Mouse (Mus musculus): ENCODE data around the gene Tmem115. TPM values are rescaled to one million over a fixed set of nuclear protein-coding genes. Genes with fewer than 3 reads are reported as not detected.

The Tmem115 gene
- total and polyA plus RNA-seq, 2 experiments: 10.9 to 47.3 TPM

DNA sequence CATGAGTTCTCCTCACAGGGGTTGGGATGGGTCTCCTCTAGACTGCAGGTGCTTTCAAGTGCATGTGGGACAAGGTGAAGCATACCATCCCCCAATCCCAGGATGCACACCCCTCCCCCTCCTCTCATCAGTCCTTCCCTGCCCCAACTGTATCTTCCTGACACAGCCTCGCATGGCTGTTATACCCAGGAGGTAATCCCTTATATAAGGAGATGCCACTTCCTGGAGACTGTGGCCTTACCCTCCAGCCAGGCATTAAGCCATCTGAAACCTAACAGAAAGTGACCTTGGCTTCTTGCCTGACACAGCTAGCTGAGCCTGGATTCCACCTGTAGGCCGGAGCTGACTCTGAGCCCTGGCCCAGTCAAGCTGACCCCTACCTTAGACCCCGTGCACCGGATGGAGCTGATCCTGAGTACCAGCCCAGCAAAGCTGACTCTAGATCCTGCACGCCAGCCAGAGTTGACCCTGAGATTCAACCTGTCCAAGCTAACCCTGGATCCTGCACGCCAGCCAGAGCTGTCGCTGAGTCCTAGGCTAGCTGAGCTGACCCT lies 48.8 kb downstream of the Tmem115 start:
- DNase-seq (ENCODE audit: extremely low read depth, low read depth, low spot score): peak; percentile 80
- Histone ChIP-seq H3K79me2 (ENCODE audit: control insufficient read depth, insufficient read depth, low read length) (peaks cover 9% of the 10 kb centered on the region; the same call in 1 of the 2 replicates), H3K27ac (replicated peaks; ENCODE audit: insufficient read depth, low read depth, low read length) (peak overlapping the region; percentile 28), H3K4me1 (ENCODE audit: control insufficient read depth, insufficient read depth, low read length) (peaks cover 21% of the 10 kb centered on the region), H3K36me3 (ENCODE audit: control insufficient read depth, insufficient read depth, low read length) (peaks cover 2% of the 10 kb centered on the region; the same call in 1 of the 2 replicates), H3K4me3 (ENCODE audit: insufficient read depth, low read depth, low read length) (no peak overlapping the region), H3K27me3 (ENCODE audit: control insufficient read depth, insufficient read depth, low read length) (no peaks in the 10 kb centered on the region), H3K9ac (ENCODE audit: low read depth, low read length) (no peak overlapping the region)
- 22% methylated on average over 7 of the region's 7 CpGs for WGBS
- no peak for TF ChIP-seq CTCF (IDR thresholded peaks at IDR 0.05; ENCODE audit: low read depth, low read length)
- TF ChIP-seq POLR2A (IDR thresholded peaks at IDR 0.05; ENCODE audit: extremely low read depth, insufficient read depth, low read length): no peak

DNA sequence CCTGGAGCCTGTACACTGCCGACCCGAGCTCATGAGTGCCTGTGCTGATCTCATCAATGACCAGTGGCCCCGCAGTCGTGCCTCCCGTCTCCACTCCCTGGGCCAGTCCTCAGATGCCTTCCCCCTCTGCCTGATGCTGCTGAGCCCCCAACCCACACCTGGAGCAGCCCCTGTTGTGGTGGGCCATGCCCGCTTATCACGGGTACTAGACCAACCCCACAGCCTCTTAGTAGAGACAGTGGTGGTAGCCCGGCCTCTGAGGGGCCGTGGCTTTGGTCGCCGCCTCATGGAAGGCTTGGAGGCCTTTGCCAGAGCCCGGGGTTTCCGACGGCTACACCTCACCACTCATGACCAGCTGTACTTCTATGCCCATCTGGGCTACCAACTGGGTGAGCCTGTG lies 49.4 kb downstream of the Tmem115 start:
- no peaks in the 10 kb centered on the region for H3K27me3 ChIP-seq (ENCODE audit: control insufficient read depth, insufficient read depth, low read length)
- WGBS: 89% methylated on average over 14 of the region's 14 CpGs
- H3K9ac ChIP-seq (ENCODE audit: low read depth, low read length): no peak overlapping the region
- no peak overlapping the region for H3K4me3 ChIP-seq (ENCODE audit: insufficient read depth, low read depth, low read length)
- peak overlapping the region; percentile 13 for H3K27ac ChIP-seq (replicated peaks; ENCODE audit: insufficient read depth, low read depth, low read length)
- peaks cover 5% of the 10 kb centered on the region; the same call in 1 of the 2 replicates for H3K79me2 ChIP-seq (ENCODE audit: control insufficient read depth, insufficient read depth, low read length)
- peaks cover 2% of the 10 kb centered on the region; the same call in 1 of the 2 replicates for H3K36me3 ChIP-seq (ENCODE audit: control insufficient read depth, insufficient read depth, low read length)
- H3K4me1 ChIP-seq (ENCODE audit: control insufficient read depth, insufficient read depth, low read length): peaks cover 21% of the 10 kb centered on the region
- TF ChIP-seq POLR2A (IDR thresholded peaks at IDR 0.05; ENCODE audit: extremely low read depth, insufficient read depth, low read length) (no peak), CTCF (IDR thresholded peaks at IDR 0.05; ENCODE audit: low read depth, low read length) (no peak)
- no peak for DNase-seq (ENCODE audit: extremely low read depth, low read depth, low spot score)

DNA sequence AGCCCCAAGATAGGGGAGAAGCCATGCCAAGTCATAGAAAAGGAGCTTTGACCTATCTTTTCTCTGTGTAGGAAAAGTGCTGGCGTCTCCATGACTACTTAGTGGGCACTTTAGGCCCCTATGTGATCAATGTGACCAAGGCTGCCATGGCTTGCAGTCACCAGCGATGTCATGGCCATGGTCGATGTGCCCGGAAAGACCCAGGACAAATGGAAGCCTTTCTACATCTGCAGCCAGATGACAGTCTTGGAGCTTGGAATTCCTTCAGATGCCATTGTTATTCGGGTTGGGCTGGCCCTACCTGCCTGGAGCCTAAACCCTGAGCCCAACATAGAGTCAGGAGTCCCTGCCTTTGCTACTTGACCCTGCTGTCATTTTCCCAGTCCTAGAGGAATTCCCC lies 52.8 kb downstream of the Tmem115 start:
- no peaks in the 10 kb centered on the region for H3K36me3 ChIP-seq (ENCODE audit: control insufficient read depth, insufficient read depth, low read length)
- H3K9ac ChIP-seq (ENCODE audit: low read depth, low read length): no peak overlapping the region
- WGBS: 88% methylated on average over 5 of the region's 5 CpGs
- no peak for TF ChIP-seq CTCF (IDR thresholded peaks at IDR 0.05; ENCODE audit: low read depth, low read length)
- no peak for TF ChIP-seq POLR2A (IDR thresholded peaks at IDR 0.05; ENCODE audit: extremely low read depth, insufficient read depth, low read length)
- no peak overlapping the region for H3K27ac ChIP-seq (replicated peaks; ENCODE audit: insufficient read depth, low read depth, low read length)
- H3K4me1 ChIP-seq (ENCODE audit: control insufficient read depth, insufficient read depth, low read length): peaks cover 30% of the 10 kb centered on the region
- no peaks in the 10 kb centered on the region for H3K79me2 ChIP-seq (ENCODE audit: control insufficient read depth, insufficient read depth, low read length)
- no peaks in the 10 kb centered on the region for H3K27me3 ChIP-seq (ENCODE audit: control insufficient read depth, insufficient read depth, low read length)
- DNase-seq (ENCODE audit: extremely low read depth, low read depth, low spot score): no peak
- H3K4me3 ChIP-seq (ENCODE audit: insufficient read depth, low read depth, low read length): no peak overlapping the region

DNA sequence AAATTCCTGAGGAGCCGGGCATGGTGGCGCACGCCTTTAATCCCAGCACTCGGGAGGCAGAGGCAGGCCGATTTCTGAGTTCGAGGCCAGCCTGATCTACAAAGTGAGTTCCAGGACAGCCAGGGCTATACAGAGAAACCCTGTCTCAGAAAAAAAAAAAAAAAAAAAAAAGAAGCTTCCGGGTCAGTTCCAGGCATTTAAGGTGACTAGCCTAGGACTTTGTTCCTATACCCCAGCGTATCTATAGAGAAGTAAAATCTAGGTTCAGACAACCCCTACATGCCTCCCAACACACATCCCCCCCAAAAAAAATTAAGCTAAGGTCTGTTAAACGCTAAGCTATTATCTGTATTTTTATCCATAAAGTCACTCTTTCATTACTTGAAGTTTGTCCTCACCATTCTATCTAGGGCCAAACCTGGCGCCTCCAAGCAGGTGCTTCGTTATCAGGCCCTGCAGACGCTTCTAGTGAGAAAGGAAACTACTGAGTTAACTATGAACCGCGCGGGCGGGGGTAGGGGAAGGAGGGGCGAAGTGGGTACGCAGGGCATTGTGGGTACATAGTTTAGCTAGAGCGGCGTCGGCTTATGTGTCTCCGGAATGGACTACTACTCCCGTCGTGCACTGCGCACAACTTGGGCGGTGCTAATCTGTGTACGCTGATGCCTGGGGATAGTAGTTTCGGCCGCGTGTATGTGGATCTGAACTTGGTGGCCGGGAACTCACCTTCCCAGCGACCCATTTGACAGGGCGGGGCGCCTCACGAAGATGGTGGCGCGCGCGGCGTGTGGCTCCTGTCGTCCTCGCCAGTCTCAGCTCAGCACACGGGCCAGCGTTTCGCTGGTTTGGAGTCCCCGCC lies 53.5 kb downstream of the Tmem115 start, which contains the start of gene Ifrd2:
TSS of gene Ifrd2 (plus strand) at position 669 of the 859 bp plus-strand sequence.
- Histone ChIP-seq H3K27me3 (ENCODE audit: control insufficient read depth, insufficient read depth, low read length) (no peaks in the 10 kb centered on the region), H3K79me2 (ENCODE audit: control insufficient read depth, insufficient read depth, low read length) (no peaks in the 10 kb centered on the region), H3K4me3 (ENCODE audit: insufficient read depth, low read depth, low read length) (peak within 1 kb of the TSS; percentile 61), H3K36me3 (ENCODE audit: control insufficient read depth, insufficient read depth, low read length) (peaks cover 4% of the 10 kb centered on the region; the same call in 1 of the 2 replicates), H3K27ac (replicated peaks; ENCODE audit: insufficient read depth, low read depth, low read length) (peak within 1 kb of the TSS; percentile 88), H3K4me1 (ENCODE audit: control insufficient read depth, insufficient read depth, low read length) (peaks cover 25% of the 10 kb centered on the region), H3K9ac (ENCODE audit: low read depth, low read length) (peak within 1 kb of the TSS; percentile 28)
- WGBS: 9% methylated on average over 46 of the region's 46 CpGs
- no peak for TF ChIP-seq POLR2A (IDR thresholded peaks at IDR 0.05; ENCODE audit: extremely low read depth, insufficient read depth, low read length)
- TF ChIP-seq CTCF (IDR thresholded peaks at IDR 0.05; ENCODE audit: low read depth, low read length): no peak
- DNase-seq (ENCODE audit: extremely low read depth, low read depth, low spot score): peak; percentile 99

DNA sequence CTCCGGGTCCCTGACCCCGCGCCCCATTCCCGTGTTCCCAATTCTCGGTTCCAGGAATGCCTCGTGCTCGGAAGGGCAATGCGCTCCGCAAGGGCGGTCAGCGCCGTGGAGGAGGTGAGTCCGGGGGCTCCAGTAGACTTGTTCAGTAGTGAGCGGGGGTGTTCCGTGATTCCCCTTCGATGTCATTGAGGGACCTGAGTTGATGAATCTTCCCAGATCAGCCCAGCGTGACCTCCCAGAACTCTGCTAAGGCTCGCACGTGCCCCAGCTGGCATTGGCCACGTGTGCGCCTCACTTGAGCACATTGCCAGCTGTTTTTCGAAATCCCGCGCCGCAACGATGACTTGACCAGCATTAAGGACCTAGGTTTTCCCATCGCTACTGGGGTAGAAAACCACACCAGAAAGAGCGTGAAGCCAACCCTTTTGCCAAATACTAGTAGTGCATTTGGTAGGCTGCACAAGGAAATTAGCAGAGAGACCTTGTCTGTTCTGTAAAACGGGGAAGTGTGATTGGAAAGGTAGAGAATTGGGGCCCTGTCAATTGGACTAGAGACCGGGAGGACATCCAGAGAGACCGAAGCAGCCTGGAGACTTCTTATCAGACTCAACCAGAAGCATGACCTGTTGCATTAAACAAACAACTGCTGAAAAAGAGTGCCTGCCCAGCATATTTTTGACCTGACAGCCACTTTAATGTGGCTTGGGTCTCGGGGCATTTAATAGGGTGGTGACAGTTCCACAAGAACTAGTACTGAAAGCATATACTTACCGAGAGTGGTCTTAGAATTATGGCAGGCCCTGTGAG lies 54.3 kb downstream of the Tmem115 start:
- no peaks in the 10 kb centered on the region for H3K79me2 ChIP-seq (ENCODE audit: control insufficient read depth, insufficient read depth, low read length)
- peaks cover 25% of the 10 kb centered on the region for H3K4me1 ChIP-seq (ENCODE audit: control insufficient read depth, insufficient read depth, low read length)
- under 1% methylated on average over 33 of the region's 33 CpGs for WGBS
- H3K9ac ChIP-seq (ENCODE audit: low read depth, low read length): peak overlapping the region; percentile 28
- peaks cover 4% of the 10 kb centered on the region; the same call in 1 of the 2 replicates for H3K36me3 ChIP-seq (ENCODE audit: control insufficient read depth, insufficient read depth, low read length)
- no peaks in the 10 kb centered on the region for H3K27me3 ChIP-seq (ENCODE audit: control insufficient read depth, insufficient read depth, low read length)
- no peak for TF ChIP-seq POLR2A (IDR thresholded peaks at IDR 0.05; ENCODE audit: extremely low read depth, insufficient read depth, low read length)
- TF ChIP-seq CTCF (IDR thresholded peaks at IDR 0.05; ENCODE audit: low read depth, low read length): no peak
- H3K4me3 ChIP-seq (ENCODE audit: insufficient read depth, low read depth, low read length): peak overlapping the region; percentile 61
- H3K27ac ChIP-seq (replicated peaks; ENCODE audit: insufficient read depth, low read depth, low read length): peak overlapping the region; percentile 88
- peak; percentile 85 for DNase-seq (ENCODE audit: extremely low read depth, low read depth, low spot score)

Other genes with a start within 250 kb of the Tmem115 start
- gene Mapkapk3, start 244.1 kb upstream of the Tmem115 start, total RNA-seq (2014; rRNA removed): 1.8 and 3.4 TPM in 2 replicates
- 3.9 and 6.0 TPM in 2 replicates for gene Mapkapk3, start 244.1 kb upstream of the Tmem115 start, polyA plus RNA-seq (2012; rRNA removed)
- 0.55 and 1.7 TPM in 2 replicates for gene Cish, start 237.9 kb upstream of the Tmem115 start, total RNA-seq (2014; rRNA removed)
- gene Cish, start 237.9 kb upstream of the Tmem115 start, polyA plus RNA-seq (2012; rRNA removed): 10.1 and 32.8 TPM in 2 replicates
- 14.4 and 18.4 TPM in 2 replicates for gene Hemk1, start 195.6 kb upstream of the Tmem115 start, total RNA-seq (2014; rRNA removed)
- gene Hemk1, start 195.6 kb upstream of the Tmem115 start, polyA plus RNA-seq (2012; rRNA removed): 19.6 and 28.1 TPM in 2 replicates
- 0.46 and 0.67 TPM in 2 replicates for gene 6430571L13Rik, start 193.3 kb upstream of the Tmem115 start, total RNA-seq (2014; rRNA removed)
- 1.2 and 1.6 TPM in 2 replicates for gene 6430571L13Rik, start 193.3 kb upstream of the Tmem115 start, polyA plus RNA-seq (2012; rRNA removed)
- gene Cacna2d2, start 134.3 kb upstream of the Tmem115 start, total RNA-seq (2014; rRNA removed): not detected in 2 replicates
- not detected in 2 replicates for gene Cacna2d2, start 134.3 kb upstream of the Tmem115 start, polyA plus RNA-seq (2012; rRNA removed)
- gene Cyb561d2, start 8.2 kb downstream of the Tmem115 start, total RNA-seq (2014; rRNA removed): 11.0 and 11.9 TPM in 2 replicates
- 31.0 and 33.7 TPM in 2 replicates for gene Cyb561d2, start 8.2 kb downstream of the Tmem115 start, polyA plus RNA-seq (2012; rRNA removed)
- gene Nprl2, start 8.3 kb downstream of the Tmem115 start, total RNA-seq (2014; rRNA removed): 18.5 and 21.7 TPM in 2 replicates
- 24.8 and 26.8 TPM in 2 replicates for gene Nprl2, start 8.3 kb downstream of the Tmem115 start, polyA plus RNA-seq (2012; rRNA removed)
- gene Zmynd10, start 13.4 kb downstream of the Tmem115 start, total RNA-seq (2014; rRNA removed): 0.27 and 0.28 TPM in 2 replicates
- gene Zmynd10, start 13.4 kb downstream of the Tmem115 start, polyA plus RNA-seq (2012; rRNA removed): 0.10 and 0.20 TPM in 2 replicates
- gene Rassf1, start 17.6 kb downstream of the Tmem115 start, total RNA-seq (2014; rRNA removed): 6.0 and 6.6 TPM in 2 replicates
- gene Rassf1, start 17.6 kb downstream of the Tmem115 start, polyA plus RNA-seq (2012; rRNA removed): 5.0 and 7.0 TPM in 2 replicates
- 22.6 and 27.4 TPM in 2 replicates for gene Tusc2, start 29.3 kb downstream of the Tmem115 start, total RNA-seq (2014; rRNA removed)
- 52.8 and 58.1 TPM in 2 replicates for gene Tusc2, start 29.3 kb downstream of the Tmem115 start, polyA plus RNA-seq (2012; rRNA removed)
- gene Hyal2, start 34.0 kb downstream of the Tmem115 start, total RNA-seq (2014; rRNA removed): 38.4 and 49.0 TPM in 2 replicates
- 64.1 and 66.3 TPM in 2 replicates for gene Hyal2, start 34.0 kb downstream of the Tmem115 start, polyA plus RNA-seq (2012; rRNA removed)
- gene Hyal1, start 43.0 kb downstream of the Tmem115 start, total RNA-seq (2014; rRNA removed): 33.2 TPM in 2 replicates
- gene Hyal1, start 43.0 kb downstream of the Tmem115 start, polyA plus RNA-seq (2012; rRNA removed): 35.1 and 43.4 TPM in 2 replicates
- 12.3 and 12.8 TPM in 2 replicates for gene Naa80, start 44.9 kb downstream of the Tmem115 start, total RNA-seq (2014; rRNA removed)
- gene Naa80, start 44.9 kb downstream of the Tmem115 start, polyA plus RNA-seq (2012; rRNA removed): 88.5 and 130 TPM in 2 replicates
- 0.13 and 0.18 TPM in 2 replicates for gene Hyal3, start 46.9 kb downstream of the Tmem115 start, total RNA-seq (2014; rRNA removed)
- 0.29 and 0.54 TPM in 2 replicates for gene Hyal3, start 46.9 kb downstream of the Tmem115 start, polyA plus RNA-seq (2012; rRNA removed)
- 21.5 and 32.2 TPM in 2 replicates for gene Ifrd2, start 53.7 kb downstream of the Tmem115 start, total RNA-seq (2014; rRNA removed)
- gene Ifrd2, start 53.7 kb downstream of the Tmem115 start, polyA plus RNA-seq (2012; rRNA removed): 54.6 and 56.2 TPM in 2 replicates
- gene Sema3b, start 75.3 kb downstream of the Tmem115 start, total RNA-seq (2014; rRNA removed): 0.13 and 0.37 TPM in 2 replicates
- 0.68 and 0.83 TPM in 2 replicates for gene Sema3b, start 75.3 kb downstream of the Tmem115 start, polyA plus RNA-seq (2012; rRNA removed)
- 31.6 and 44.8 TPM in 2 replicates for gene Gnai2, start 101.4 kb downstream of the Tmem115 start, total RNA-seq (2014; rRNA removed)
- gene Gnai2, start 101.4 kb downstream of the Tmem115 start, polyA plus RNA-seq (2012; rRNA removed): 117 and 122 TPM in 2 replicates
- gene Slc38a3, start 135.6 kb downstream of the Tmem115 start, total RNA-seq (2014; rRNA removed): 982 and 1,378 TPM in 2 replicates
- gene Slc38a3, start 135.6 kb downstream of the Tmem115 start, polyA plus RNA-seq (2012; rRNA removed): 3,567 and 4,585 TPM in 2 replicates
- 3.2 and 6.3 TPM in 2 replicates for gene Gnat1, start 145.8 kb downstream of the Tmem115 start, total RNA-seq (2014; rRNA removed)
- gene Gnat1, start 145.8 kb downstream of the Tmem115 start, polyA plus RNA-seq (2012; rRNA removed): 5.5 and 7.1 TPM in 2 replicates
- 3.5 and 4.6 TPM in 2 replicates for gene Sema3f, start 176.5 kb downstream of the Tmem115 start, total RNA-seq (2014; rRNA removed)
- gene Sema3f, start 176.5 kb downstream of the Tmem115 start, polyA plus RNA-seq (2012; rRNA removed): 6.7 and 8.9 TPM in 2 replicates
- gene Rbm5, start 237.1 kb downstream of the Tmem115 start, total RNA-seq (2014; rRNA removed): 46.2 and 48.3 TPM in 2 replicates
- 18.1 and 31.3 TPM in 2 replicates for gene Rbm5, start 237.1 kb downstream of the Tmem115 start, polyA plus RNA-seq (2012; rRNA removed)

Data from liver, adult 2 months (tissue).